Mouse (Mus musculus): ENCODE data around the gene Mael. TPM values are rescaled to one million over a fixed set of nuclear protein-coding genes. Genes with fewer than 3 reads are reported as not detected.

Mael gene
- total RNA-seq, 2 experiments from 2014 or later, result not detected

DNA sequence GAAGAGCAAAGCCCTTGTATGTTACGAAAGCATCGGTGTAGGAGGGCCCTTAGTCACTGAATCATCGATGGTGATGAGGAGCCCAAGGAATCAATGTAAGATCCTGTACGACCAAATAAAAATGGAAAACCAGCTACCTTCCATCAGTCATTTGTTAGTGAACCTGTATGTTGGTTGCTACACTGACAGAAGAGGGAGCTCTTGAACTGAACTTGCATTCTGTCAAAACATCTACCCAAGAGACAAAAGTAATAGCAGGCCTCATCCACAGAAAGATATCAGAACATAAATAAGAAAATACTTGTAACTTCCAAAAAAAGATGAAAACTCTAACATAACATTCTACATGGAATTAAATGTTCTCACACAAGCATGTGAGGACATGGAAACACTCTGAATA lies 24.4 kb downstream of the Mael start:
- peak in 1 of 2 experiments; percentile 30 for DNase-seq (ENCODE audit: low spot score in 2 of 2)

DNA sequence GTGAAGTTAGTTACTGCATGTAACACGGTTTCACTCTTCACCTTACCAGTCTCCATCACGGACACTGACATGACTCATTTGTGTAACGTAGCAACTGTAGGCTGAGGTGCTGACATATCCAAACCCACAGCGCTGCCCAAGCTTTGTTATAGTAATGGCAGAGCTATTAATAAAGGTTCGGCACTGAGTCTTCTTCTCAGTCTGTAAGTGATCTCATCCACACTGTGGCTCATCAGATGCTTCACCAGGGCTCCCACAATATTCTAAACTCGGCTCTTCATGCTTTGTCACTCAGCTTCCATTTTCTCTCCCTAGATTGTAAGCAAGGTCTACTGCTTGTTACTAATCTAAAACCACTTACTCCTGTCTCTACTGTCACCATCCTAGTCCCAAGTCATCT lies 29.2 kb downstream of the Mael start:
- DNase-seq (ENCODE audit: low spot score in 2 of 2), result no peak

DNA sequence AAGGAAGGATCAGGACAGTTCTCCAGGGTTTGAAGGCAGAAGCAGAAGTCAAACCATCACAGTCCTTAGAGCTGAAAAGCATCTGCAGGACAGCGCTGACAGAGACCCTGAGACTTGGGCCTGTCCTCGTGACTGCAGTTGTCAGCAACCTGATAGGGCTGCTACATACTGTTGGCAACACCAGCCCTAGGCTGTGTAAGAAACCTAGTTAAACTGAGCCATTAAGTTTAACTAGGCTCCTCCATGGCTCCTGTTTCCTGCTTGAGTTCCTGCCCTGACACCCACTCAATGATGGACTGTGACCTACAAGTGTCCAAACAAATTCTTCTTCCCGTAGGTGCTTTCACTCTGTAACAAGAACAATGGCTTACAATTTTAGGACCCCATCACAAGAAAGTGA lies 33.4 kb downstream of the Mael start:
- DNase-seq (ENCODE audit: low spot score in 2 of 2), result no peak

DNA sequence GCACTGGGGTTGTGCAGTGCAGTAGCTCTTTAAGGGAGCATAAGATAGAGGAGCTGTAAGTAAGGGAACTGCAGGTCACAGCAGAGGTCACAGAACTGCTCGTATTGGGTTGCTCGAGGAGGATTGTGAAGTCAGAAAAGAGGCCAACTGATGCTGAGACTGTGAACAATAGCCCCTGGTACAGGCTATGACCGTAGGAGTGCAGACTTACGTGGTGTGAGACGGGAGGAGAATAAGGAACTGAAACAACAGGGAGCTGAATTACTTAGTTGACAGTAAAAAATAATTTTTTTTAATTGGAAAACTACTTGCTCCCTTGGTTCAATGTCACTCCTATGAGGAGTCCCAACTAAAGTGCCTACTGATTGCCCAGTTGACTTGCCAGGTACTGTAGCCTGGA lies 34.4 kb downstream of the Mael start:
- no peak for DNase-seq (ENCODE audit: low spot score in 2 of 2)

DNA sequence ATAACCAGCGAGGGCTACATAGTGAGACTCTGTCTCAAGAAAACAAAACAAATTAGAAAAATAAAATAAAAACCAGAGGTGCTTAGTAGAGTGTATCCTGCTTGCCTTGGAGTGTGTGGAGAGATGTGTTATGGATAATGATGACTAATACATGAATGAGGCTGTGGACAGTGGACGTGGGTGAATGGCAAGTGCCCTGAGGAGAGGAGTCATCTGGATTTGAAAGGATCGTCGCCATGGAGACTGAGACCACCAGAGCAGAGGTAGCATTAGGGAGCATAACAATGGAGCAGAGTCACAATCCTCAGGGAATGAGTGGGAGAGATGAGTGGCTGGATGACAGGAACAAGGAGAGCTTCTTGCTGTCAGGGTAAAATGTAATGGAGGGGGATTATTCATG lies 48.7 kb downstream of the Mael start:
- no peak for DNase-seq (ENCODE audit: low spot score in 2 of 2)

DNA sequence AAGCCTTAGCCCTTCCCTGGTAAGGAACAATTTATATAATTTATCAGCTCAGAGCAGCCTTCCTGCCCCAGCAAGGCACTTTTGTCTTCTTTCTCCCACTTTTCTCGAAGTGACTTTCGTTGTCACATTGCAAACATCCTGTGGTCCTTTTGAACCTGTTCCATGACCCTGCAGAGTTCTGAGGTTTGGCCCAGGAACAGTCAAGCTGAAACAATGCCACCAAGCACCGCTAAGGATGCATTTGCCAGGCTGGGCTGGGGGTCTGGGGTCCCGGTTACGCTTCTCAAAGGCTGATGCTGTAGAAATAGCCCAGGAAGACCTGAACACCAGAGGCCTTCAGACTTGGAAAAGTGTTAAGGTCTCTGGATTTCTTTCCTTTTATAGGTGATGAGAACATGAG lies 53.2 kb downstream of the Mael start:
- DNase-seq (ENCODE audit: low spot score in 2 of 2), result no peak

DNA sequence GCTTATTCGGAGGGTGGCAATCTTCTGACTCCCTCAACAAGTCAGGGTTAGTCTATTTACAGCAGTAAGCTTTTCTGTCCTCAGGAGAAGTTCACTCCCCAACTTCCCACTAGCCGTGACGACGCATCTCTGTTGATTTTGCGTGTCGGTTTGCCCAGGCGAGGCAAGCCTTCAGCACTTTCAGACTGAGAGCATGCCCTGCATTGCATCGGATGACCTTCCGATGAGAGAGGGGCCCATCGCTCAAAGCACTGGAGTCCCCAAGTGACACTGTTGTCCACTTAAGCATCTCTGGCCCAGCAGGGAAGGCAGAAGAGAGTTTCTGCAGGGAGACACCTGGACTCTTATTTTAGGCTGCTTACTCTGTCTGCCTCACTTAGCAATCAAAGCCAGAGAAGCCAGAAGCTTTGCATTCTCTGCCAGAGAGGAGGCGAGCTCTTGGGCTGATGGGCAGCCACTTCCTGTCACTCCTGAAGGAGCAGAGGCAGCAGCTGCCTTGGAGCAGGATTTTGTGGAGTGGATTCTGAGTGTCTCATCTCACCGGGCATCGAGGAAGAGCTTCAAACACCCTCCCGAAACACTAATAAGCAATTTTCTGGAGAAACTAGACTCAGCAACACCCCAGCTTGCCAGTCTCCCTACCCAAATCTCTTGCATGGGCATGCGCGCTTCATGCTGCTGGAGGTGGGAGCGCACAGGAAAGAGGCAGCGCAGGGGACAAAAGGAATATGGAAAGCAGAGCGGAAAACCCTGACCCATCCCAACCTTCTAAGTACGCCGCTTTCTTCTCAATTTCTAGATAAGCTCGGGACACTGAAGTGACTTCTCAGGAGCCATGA lies 53.9 kb downstream of the Mael start:
- DNase-seq (ENCODE audit: low spot score in 2 of 2), result peak in 1 of 2 experiments; percentile 10

DNA sequence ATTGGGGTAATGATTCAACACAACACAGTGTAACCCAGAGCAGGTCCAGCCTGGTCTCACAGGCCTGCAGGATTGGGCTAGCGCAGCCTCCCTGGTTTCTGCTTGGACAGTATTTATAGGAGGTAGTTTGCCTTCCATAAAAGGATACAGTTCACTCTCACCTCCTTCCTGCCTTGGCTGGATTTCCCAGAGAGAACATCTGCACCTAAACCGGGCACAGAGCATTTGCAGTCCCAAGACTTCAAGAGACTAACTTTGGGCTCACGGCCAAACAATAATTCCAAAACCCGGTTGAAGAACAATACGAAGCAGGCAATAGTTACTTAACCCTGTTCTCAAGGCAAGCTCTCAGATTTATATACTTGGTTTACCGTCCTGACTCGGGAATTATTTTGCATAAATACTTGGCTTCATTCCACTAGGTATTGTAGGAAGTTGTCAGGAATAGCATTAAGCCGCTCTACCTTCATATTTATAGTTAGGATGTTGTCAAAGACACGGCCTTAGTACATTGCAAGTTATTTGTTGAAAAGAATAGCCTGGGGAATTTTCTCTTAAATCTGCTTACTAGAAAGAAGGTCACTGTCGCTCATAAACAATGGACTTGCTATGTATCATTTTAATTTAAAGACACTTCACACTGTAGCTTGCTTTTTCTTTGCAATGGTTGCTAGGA lies 55.5 kb downstream of the Mael start:
- no peak for DNase-seq (ENCODE audit: low spot score in 2 of 2)

DNA sequence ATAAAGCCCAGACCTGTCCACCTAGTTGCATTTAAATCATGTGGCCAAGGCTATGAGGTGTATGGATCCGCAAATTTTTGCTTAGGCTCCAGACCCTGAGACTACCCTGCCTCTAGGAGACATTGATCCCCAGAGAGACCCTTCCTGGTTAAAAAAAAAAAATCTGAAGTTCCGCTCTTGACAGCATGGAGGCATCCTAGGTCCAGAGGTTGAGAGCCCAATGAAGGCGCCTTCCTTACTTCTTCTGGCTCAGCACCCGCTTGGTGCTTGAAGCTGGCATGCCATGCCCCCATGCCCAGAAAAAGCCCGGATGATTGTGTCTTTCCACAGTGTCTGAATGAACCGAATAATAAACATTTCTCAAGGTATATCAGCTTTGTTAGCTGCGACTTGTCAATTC lies 57.0 kb downstream of the Mael start:
- DNase-seq (ENCODE audit: low spot score in 2 of 2), result no peak

DNA sequence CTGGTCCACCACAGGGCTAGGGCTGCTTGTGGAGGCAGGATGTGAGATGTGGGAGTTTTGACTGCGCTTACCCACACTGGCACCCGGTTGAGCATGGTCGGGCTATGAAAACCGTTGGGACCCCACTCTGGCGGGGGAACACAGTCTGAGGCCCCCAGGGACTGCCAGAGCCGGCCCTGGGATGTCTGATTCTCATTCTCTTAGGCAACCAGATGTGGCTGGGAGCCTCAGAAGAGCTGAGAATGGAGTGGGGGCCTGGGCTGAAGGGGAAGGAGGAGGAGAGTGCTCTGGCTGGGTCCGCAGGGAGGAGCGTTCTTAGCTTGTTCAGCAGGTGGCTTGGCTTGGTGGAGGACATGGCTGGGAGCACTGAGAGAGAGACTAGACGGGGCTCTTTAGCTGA lies 64.9 kb downstream of the Mael start:
- DNase-seq (ENCODE audit: low spot score in 2 of 2), result no peak

DNA sequence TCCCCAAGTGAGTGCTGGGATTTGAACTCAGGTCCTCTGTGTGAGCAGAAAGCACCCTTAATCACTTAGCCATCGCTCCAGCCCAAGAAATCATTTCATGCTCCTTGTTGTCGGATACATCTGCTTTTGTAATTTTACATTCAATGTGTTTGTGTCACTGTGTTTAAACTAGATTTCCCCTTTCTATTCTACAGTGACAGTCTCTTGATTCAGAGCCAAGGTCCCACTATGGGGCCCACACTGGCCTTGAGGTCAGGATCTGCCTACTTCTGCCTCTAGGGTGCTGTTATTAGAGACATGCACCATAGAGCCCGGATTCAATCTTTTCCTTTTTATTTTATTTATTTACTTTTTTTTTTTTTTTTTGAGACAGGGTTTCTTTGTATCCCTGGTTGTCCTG lies 65.6 kb downstream of the Mael start:
- no peak for DNase-seq (ENCODE audit: low spot score in 2 of 2)

DNA sequence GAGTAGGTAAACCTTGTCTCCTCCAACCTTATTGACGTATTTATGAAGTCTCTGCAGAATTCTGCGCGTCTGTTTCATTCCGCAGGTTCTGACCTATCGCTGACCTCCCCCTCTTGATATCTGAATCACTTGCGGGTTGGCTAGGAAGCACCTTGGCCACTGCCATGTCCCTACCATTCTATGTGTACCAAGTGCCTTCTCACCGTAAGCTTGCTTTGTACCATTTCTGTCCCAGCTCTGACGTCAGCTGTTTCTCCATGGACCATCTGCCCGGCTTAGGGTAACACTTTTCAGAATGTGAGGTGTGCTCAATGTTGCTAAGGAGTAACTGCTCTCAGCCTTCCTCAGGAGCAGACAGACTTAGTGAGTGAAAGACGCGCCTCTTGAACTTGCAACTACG lies 67.7 kb downstream of the Mael start:
- DNase-seq (ENCODE audit: low spot score in 2 of 2), result no peak

DNA sequence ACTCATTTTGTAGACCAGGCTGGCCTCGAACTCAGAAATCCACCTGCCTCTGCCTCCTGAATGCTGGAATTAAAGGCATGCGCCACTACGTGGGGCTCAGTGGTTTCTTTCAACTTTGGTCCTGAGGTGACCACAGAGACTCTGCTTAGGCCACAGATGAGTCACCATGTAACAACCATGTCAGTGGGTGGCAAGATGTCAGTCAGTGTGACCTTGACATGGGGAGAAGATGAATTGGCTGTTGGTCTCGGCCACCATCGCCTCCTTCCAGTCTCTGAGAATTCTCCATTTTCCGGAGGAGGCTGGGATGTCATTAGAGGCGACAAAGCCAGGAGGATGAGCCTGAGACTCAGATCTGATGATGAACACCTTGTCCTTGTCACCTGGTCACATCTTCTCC lies 68.8 kb downstream of the Mael start:
- no peak for DNase-seq (ENCODE audit: low spot score in 2 of 2)

DNA sequence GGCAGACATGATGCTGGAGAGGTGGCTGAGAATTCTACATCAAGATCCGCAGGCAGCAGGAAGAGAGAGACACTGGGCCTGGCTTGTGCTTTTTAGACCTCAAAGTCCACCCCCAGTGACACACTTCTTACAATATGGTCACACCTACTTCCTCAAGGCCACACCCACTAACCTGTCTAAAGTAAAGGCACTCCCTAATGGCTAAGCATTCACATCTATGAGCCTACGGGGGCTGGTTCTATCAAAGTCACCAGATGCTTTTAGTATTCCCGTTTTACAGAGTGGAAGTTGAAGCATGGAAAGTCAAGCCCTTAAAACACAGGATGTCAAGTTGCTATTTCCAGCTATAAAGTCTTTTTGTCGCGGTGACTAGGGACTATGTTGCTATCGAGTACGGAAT lies 70.5 kb downstream of the Mael start:
- no peak for DNase-seq (ENCODE audit: low spot score in 2 of 2)

DNA sequence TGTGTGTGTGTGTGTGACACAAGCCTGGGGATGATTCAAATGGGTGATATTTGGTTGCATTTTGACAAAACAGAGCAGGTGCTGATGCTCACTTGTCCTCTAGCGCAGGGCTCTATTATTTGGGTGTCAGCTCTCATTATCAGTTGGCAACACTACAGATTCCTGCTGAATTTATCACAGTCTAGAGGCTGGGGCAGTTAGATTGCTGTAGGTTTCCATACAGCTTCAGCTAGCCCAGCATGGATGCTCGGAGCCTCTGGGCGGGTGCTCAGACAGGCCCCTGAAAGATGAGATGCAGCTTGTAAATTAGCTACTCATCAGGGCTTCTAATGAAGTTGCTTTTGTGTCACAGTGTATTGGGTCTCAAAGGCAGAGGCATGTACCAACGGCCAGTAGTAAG lies 71.1 kb downstream of the Mael start:
- no peak for DNase-seq (ENCODE audit: low spot score in 2 of 2)

DNA sequence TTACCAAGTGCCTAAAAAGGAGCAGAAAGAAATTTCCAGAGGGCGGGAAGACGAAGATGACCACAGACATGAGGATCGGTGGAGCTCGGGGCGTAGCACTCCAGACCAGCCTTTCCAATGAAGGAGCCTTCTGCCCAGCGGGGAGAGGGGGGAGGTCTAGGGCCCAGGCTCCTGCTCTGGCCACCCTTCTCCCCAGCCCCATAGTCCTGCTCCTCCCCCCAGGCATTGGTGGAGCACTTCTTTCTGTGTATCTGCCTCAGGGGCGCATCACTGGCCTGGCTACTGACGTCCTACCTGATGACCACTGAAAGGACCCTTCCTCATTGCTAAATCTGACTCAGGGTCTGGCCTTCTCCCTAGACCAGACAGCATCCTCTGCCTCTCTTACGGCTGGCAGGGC lies 73.4 kb downstream of the Mael start:
- DNase-seq (ENCODE audit: low spot score in 2 of 2), result no peak

DNA sequence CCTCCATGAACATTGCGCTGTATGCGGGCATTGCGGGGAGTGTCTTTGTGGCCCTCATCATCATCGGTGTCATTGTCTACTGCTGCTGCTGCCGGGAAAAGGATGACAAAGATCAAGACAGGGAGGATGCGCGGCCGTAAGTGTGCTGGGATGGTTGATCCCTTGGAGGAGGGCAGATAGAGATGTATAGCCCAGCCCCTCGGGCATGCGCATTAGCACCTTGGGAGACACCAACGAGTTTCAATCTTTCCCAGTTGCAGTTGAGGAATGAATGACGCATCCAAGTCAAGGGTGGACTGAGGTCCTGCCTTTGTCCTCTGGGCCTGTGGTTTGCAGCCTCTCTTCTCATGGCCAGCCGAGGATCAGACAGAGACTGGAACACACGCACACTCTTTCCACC lies 74.0 kb downstream of the Mael start:
- DNase-seq (ENCODE audit: low spot score in 2 of 2), result no peak

DNA sequence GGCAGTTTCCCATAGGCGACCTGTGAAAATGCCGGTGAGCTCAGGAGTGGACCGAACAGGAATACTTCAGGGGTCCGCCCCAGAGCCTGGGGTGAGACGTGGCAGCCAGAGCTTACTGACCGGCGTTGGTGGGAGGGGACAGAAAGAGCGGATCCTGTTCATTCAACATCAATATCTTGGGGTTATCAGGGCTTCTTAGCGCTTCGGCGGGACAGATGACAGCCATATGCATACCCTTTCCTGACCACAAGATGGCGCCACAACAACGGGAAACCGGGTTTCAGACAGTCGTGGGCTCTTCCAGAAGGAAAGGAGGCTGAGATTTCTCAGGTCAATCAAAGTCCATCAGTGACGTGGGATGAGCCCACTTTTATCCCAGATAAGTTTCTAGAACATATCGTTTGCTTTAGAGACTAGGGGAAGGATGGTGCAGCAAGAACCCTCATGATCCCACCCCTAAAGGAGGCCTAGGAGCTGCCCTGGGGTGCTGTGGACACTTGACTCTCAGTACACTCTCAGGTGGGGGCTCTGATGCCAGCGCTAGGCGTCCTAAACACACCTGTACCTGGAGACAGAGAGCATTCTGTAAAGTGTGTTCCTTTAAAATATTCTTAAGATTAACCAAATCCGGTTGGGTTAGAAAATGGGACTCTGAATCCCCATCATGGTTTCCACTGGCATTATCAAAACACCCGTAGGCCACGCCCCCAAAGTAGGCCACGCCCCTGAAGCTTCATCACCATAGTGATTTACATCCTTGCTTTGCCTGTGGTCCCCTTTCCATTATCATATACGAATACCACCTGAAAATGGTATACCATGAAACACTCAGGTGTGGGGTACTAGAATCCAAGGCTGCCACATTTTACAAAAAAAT lies 77.7 kb downstream of the Mael start:
- DNase-seq (ENCODE audit: low spot score in 2 of 2), result peak; percentile 37 to 82

DNA sequence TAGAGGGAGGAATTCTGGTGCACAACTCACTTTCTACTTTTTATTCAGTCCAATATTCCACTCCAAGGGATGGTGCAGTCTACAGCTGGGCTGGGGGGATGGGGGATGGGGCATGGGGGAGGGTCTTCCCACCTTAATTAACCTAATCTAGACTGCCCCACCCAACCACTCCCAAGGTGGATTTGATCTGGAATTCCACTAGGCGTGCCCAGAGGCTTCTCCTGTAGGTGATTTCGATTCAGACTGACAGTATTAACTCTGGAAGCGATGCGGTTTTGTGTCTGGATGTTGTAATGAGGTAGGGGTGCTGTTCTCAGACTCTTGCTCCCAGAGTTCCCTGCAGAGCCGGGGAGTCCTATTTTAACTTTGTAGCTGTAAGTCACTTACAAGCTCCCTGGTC lies 78.4 kb downstream of the Mael start:
- DNase-seq (ENCODE audit: low spot score in 2 of 2), result no peak

DNA sequence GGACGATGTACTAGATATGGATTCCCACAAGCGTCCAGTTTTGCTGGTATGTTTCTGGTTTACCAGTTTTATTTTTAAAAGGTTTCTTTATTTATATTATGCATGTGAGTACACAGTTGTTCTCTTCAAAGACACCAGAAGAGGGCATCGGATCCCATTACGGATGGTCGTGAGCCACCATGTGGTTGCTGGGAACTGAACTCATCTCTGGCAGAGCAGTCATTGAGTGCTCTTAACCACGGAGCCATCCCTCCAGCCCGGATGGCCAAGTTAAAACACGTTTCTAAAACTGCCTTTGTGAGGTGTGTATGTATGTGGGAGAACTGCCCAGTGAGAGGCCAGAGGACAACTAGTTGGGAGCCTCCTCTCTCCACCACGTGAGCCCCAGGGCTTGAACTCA lies 79.9 kb downstream of the Mael start:
- no peak for DNase-seq (ENCODE audit: low spot score in 2 of 2)

DNA sequence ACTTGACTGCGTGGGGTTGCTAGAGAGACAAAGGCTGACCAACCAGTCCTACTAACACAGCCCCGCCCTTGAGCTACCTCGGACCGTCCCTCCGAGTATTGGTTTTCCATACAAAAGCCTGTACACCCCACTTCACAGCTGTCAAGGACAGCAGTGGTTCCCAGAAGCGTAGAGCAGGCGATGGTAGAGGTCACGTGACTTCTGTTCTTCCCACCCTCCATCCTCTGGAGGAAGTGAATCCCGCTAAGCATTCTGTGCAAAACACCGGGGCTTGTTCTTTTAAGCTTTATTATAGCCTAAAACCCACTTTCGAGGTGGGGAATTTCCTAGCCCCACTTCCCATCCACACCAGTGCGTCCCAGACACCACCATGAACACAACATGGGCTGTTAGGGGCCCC lies 80.8 kb downstream of the Mael start:
- no peak for DNase-seq (ENCODE audit: low spot score in 2 of 2)

DNA sequence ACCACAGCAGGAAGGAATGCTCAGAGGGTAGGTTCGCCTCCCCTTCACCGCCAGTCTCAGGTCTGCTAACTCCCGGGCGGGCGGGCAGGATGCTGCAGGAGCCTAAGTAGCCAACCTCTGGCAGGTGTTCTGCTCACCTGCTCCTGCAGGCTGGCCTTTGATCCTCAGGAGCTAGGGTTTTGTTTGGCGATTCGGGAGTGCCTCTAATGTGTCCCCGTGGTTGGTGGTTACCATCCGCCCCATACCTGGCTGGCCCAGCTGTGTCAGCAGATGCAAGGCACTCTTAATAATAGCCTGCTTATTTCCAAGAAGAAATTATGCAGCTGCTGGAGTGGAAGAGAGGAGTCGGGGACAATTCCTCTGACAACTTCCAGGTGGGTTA lies 83.4 kb downstream of the Mael start:
- DNase-seq (ENCODE audit: low spot score in 2 of 2), result no peak
